Mouse (Mus musculus) cortical plate, adult 2 months (tissue): ENCODE results near the gene Srxn1.

ENCODE experiments used
- CTCF ChIP-seq: fragments of 200-500 bp; IDR thresholded peaks from 2 replicates; pipeline ENCODE4 v1.5.1; 2011; ENCODE audit warnings: mild to moderate bottlenecking, control low read depth, low read length; ENCODE audit not compliant: insufficient read depth; ENCODE audit errors: extremely low read depth
- POLR2A ChIP-seq: fragments of 200-500 bp; IDR thresholded peaks from 2 replicates; pipeline ENCODE4 v1.6.1; 2011; ENCODE audit warnings: mild to moderate bottlenecking, low read length, control low read depth; ENCODE audit not compliant: insufficient read depth; ENCODE audit errors: extremely low read depth

DNA sequence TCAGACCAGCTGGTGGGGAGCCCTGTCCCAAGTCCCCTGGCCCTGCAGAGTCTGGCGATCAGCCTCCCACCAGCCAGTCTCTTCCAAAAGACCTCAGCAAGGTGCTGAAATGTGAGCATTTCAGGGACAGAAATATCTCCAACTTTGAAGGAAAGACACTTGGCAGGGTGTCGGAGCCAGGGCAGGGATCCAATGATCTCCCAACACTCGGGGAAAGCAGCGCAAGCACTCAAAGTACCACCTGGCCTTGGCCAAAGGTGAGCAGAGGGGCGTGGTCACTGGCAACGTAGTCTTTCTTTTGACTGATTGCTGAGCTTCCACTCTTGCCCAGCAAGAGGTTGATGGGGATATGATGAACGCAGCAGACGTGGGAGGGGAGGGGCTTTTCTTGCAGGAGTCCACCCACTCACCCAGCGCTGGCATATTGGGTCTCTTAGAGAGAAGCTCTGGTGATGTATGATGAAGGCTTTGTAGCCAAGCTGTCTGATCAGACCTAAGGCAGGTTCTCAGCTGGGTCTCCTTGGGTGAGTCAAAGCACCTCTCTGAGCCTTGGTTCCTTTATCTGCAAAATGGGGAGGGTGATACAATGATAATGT lies 29.9 kb upstream of the Srxn1 start:
- TF ChIP-seq POLR2A (no peak), CTCF (no peak)
